In genomic region chr6:108214294-108214925, GRCm38 (mm10) we compare ENCODE assay signal across 8 mouse cellular contexts. TPM values are rescaled to one million over a fixed set of nuclear protein-coding genes. Genes with fewer than 3 reads are reported as not detected.
DNase-seq lines count a peak whose midpoint lies in the region; ATAC-seq and TF ChIP-seq lines count a peak whose summit lies in the region.

No protein-coding gene starts in this region.

- no peak for TF ChIP-seq CTCF in gastrocnemius, adult 2 months (IDR thresholded peaks at IDR 0.05)
- no peak for TF ChIP-seq CTCF in forebrain, postnatal 0 days (IDR thresholded peaks at IDR 0.05; ENCODE audit: low read depth)

- H3K4me2 ChIP-seq in forebrain, postnatal 0 days (ENCODE audit: low read depth) = peak overlapping the region; percentile 96

- H3K36me3 ChIP-seq in forebrain, postnatal 0 days (ENCODE audit: insufficient read depth) = no peaks in the 10 kb centered on the region; the same call in 1 of the 2 replicates
- no peaks in the 10 kb centered on the region for H3K36me3 ChIP-seq in macrophage (ENCODE audit: inconsistent target)

- intact Hi-C loops in gastrocnemius, adult 2 months (cut with DNase I) = loop anchor here (5.0 kb wide), 1 partner anchor 93 kb away; no protein-coding TSS in a partner anchor
- intact Hi-C loops in gastrocnemius, postnatal 14 days (cut with DNase I; ENCODE audit: low total_unique reads) = no loop called here

- DNase-seq in gastrocnemius, adult 2 months = no peak
- no peak for DNase-seq in gastrocnemius, postnatal 14 days
- peak; percentile 43 for DNase-seq in CD4-positive helper T cell, adult 2 months (ENCODE audit: low read depth, low spot score)
- DNase-seq in forebrain, postnatal 0 days = peak; percentile 17
- no peak for DNase-seq in cerebellum, adult 8-10 months
- no peak for DNase-seq in urinary bladder, postnatal 14 days (ENCODE audit: low spot score)
- no peak for DNase-seq in adrenal gland, postnatal 14 days

- H3K9ac ChIP-seq in forebrain, postnatal 0 days = peak overlapping the region; percentile 57; the same call in 1 of the 2 replicates

- WGBS in forebrain, postnatal 0 days = 7% methylated on average over 10 of the region's 10 CpGs
- 8% methylated on average over 10 of the region's 10 CpGs for WGBS in macrophage (ENCODE audit: missing documents)

- ATAC-seq in forebrain, postnatal 0 days = no peak

- no peaks in the 10 kb centered on the region for H3K27me3 ChIP-seq in forebrain, postnatal 0 days (ENCODE audit: insufficient read depth, low read length)

- peaks cover 6% of the 10 kb centered on the region; the same call in 1 of the 2 replicates for H3K4me1 ChIP-seq in forebrain, postnatal 0 days (ENCODE audit: insufficient read depth)

- H3K27ac ChIP-seq in gastrocnemius, adult 2 months = peak overlapping the region; percentile 87
- no peak overlapping the region for H3K27ac ChIP-seq in forebrain, postnatal 0 days (ENCODE audit: low read depth, low read length)
- no peak overlapping the region for H3K27ac ChIP-seq in macrophage

- H3K4me3 ChIP-seq in gastrocnemius, adult 2 months = peak overlapping the region; percentile 96
- peak overlapping the region; percentile 78 for H3K4me3 ChIP-seq in forebrain, postnatal 0 days (ENCODE audit: low read depth, low read length)
- peak overlapping the region; percentile 68 for H3K4me3 ChIP-seq in macrophage (ENCODE audit: inconsistent target)

- H3K9me3 ChIP-seq in forebrain, postnatal 0 days (ENCODE audit: low read length) = no peaks in the 10 kb centered on the region

- peaks cover 5% of the 10 kb centered on the region; the same call in 1 of the 2 replicates for H3K79me2 ChIP-seq in macrophage (ENCODE audit: inconsistent target)

RNA-seq across cellular contexts. Expression of gene Itpr1, which starts 1.5 kb away (rescaled TPM):
- total RNA-seq in gastrocnemius, adult 2 months (2021) = 10 to 100 TPM; 14.1 to 21.3 TPM
- 10 to 100 TPM; 17.0 to 18.8 TPM for total RNA-seq in gastrocnemius, postnatal 14 days (2021)
- 39.6 and 46.7 TPM in 2 replicates for total RNA-seq in forebrain, postnatal 0 days (2014; rRNA removed)
- polyA plus RNA-seq in forebrain, postnatal 0 days (2015; fragmentation: Nextera tagmentation; extraction: Ambion mirVana) = 4.0 and 5.5 TPM in 2 replicates
- total RNA-seq in macrophage (2018; cell fraction: chromatin; rRNA removed) = 100 to 1,000 TPM in 17 of 26 experiments, 10 to 100 TPM in 9; 34.5 to 340 (median 132) TPM
- total RNA-seq in macrophage (2018; cell fraction: cytosol; rRNA removed) = 10 to 100 TPM; 13.1 to 53.3 (median 20.5) TPM
- total RNA-seq in macrophage (2018; cell fraction: nucleus; rRNA removed) = 100 to 1,000 TPM in 13 of 26 experiments, 10 to 100 TPM in 13; 41.8 to 181 (median 98.6) TPM
- polyA plus RNA-seq in macrophage (2018) = 7.3 to 19.9 TPM (median 7.5 TPM) in 3 replicates
- total RNA-seq in adrenal gland, postnatal 14 days (2021) = 121 and 125 TPM in 2 replicates

RNA-seq across cellular contexts. Expression of gene Sumf1, which starts 29.0 kb away (rescaled TPM):
- 1 to 10 TPM; 7.4 to 9.4 TPM for total RNA-seq in gastrocnemius, adult 2 months (2021)
- total RNA-seq in gastrocnemius, postnatal 14 days (2021) = 1 to 10 TPM; 9.5 TPM
- 15.7 and 18.3 TPM in 2 replicates for total RNA-seq in forebrain, postnatal 0 days (2014; rRNA removed)
- polyA plus RNA-seq in forebrain, postnatal 0 days (2015; fragmentation: Nextera tagmentation; extraction: Ambion mirVana) = 7.7 and 11.6 TPM in 2 replicates
- total RNA-seq in macrophage (2018; cell fraction: chromatin; rRNA removed) = 100 to 1,000 TPM in 1 of 26 experiments, 10 to 100 TPM in 25; 25.1 to 108 (median 63.4) TPM
- total RNA-seq in macrophage (2018; cell fraction: cytosol; rRNA removed) = 100 to 1,000 TPM in 12 of 26 experiments, 10 to 100 TPM in 14; 69.2 to 127 (median 95.7) TPM
- 100 to 1,000 TPM in 17 of 26 experiments, 10 to 100 TPM in 9; 55.6 to 176 (median 120) TPM for total RNA-seq in macrophage (2018; cell fraction: nucleus; rRNA removed)
- 81.7 to 115 TPM (median 90.0 TPM) in 3 replicates for polyA plus RNA-seq in macrophage (2018)
- 26.6 and 28.1 TPM in 2 replicates for total RNA-seq in adrenal gland, postnatal 14 days (2021)

Comparison
In these comparisons a context has a peak if more than half of its experiments do, and no peak if none do; other contexts are left out.
1. DNase-seq: peak in CD4-positive helper T cell, adult 2 months (single experiment) and forebrain, postnatal 0 days (single experiment); none in gastrocnemius, adult 2 months (single experiment), gastrocnemius, postnatal 14 days (single experiment), cerebellum, adult 8-10 months (single experiment), urinary bladder, postnatal 14 days (single experiment) and adrenal gland, postnatal 14 days (single experiment).
2. Peak in every context shown above with its lines, with median percentiles within 50 percentile points of each other: H3K4me3 ChIP-seq.